Mouse (Mus musculus): ENCODE data around the gene Olfr1223.
"Not testable (repeated sequence)": the region's sequence is repeated elsewhere in the genome, so short reads cannot be mapped to it uniquely, and the experiment has no call there.

Gene Olfr1223

DNA sequence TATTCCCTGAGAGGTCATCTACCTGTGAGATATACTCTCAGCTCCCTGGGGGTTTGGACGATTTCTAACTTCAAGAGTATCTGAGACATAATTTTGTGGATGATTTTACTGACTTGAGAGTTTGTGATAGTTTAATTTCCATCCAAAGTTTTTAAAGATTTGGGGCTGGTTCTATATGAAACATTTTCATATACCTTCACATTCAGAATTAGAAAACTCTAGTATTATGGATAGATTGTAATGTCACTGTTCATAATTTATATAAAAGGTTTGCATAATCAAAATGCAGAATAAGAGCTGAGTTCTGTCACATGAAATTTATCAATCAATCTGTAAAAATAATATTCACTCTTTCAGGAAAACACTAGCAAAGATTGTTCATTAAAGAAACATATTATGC, at the start of gene Olfr1223:
Gene Olfr1223 (minus strand): TSS at position 101 of the 400 bp plus-strand sequence.
- DNase-seq (ENCODE audit: low spot score in 2 of 2): no peak

DNA sequence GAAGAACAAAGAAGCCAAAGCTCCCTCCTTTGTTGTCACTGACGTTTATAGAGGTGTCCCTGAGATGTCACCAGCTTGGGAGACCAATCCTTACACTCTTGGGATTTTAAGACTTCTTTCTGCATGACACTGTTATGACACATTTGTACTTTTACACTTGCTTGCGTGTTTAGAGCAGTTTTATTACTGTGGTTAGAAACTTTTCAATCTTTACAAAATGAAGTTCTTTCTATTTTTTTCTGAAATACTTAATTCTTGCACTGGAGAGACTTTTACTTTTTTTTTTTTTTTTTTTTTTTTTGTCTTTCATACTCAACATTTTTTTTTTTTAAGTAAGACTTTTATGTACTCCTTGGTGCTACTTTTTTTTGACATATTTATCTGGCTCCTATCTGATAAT, 48.6 kb upstream of the Olfr1223 start, which contains the start of gene Olfr1226:
Gene Olfr1226 (minus strand): TSS at position 101 of the 400 bp plus-strand sequence.
- DNase-seq (ENCODE audit: low spot score in 2 of 2): no peak

DNA sequence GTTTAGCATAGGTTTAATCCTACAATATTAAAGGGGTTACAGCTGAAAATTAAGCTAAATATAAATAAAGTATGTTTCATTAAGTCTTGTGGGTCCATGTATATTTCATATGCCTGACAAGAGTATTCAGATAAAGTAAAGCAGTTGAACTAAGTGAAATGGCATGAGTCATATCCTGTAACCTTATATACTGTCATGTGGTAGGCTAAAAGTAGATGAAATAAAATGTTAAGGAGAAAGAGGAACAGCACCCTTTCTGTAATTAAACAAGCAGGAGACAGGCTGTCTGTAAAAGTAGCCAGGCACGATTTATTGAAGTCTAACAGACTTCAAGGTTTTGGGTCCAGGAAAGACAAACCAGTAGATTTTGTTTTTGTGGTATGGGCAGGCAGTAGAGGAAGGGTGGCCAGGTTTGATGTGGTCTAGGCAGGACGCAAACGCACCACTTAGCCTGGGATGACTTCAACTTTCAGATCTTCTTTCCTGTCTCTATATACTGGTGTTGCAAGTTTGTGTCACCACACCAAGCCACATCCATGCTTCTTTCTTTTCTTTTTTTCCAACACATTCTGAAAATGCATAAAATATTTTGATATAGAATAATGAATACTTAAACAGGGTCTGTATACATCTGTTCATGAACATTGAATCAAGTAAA, 45.1 kb upstream of the Olfr1223 start:
- no peak for DNase-seq (ENCODE audit: low spot score in 2 of 2)

GRCm38 (mm10) chr2:89174569-89174968, 23.2 kb upstream of the Olfr1223 start, which contains the start of gene Olfr1225:
Gene Olfr1225, minus strand, starts transcription at chr2:89174669.
- no peak for DNase-seq (ENCODE audit: low spot score in 2 of 2)

DNA sequence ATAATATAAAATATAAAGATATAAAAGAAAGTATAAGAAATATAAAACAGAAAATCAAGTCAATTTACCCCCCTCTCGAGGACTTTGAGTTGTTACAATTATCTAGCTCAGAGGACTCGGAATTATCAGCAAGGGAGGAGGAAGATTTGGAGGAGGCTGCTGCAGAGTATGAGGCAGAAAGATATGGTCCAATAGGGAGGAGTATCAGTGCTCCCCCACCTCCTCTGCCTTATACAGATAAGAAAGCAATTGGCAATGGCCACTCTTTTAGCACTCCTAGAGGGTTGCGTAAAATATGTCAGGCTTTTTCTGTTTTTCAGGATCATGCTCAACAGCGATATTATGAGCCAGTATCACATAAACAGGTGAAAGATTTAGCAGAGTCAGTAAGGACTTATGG, 13.4 kb upstream of the Olfr1223 start:
- not testable (repeated sequence) for DNase-seq (ENCODE audit: low spot score in 2 of 2)

DNA sequence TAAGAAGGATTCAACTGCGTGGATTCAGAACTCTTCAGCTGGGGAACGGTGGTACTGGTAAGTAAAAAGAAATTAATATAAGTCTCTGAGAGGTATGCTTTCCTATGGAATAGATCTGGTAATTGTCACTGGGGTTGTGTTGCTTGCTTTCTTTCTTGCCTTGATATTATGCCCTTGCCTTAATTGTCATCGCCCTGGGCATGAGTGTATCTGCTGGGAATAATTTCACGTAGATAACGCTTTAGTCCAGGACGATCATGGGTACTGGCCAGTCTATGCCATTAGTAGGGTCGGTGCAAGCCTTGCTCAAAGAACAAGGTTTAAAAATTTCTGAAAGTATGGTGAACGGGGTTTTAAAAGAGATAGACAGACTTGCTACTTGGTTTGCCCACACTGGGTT, 12.6 kb upstream of the Olfr1223 start, which contains the start of gene Olfr1224-ps1:
Gene Olfr1224-ps1 (minus strand): TSS at position 101 of the 400 bp plus-strand sequence.
- not testable (repeated sequence) for DNase-seq (ENCODE audit: low spot score in 2 of 2)

GRCm38 (mm10) chr2:89132954-89133353, 18.4 kb downstream of the Olfr1223 start, which contains the start of gene Olfr1222:
Gene Olfr1222, minus strand, starts transcription at chr2:89133054.
- no peak for DNase-seq (ENCODE audit: low spot score in 2 of 2)

DNA sequence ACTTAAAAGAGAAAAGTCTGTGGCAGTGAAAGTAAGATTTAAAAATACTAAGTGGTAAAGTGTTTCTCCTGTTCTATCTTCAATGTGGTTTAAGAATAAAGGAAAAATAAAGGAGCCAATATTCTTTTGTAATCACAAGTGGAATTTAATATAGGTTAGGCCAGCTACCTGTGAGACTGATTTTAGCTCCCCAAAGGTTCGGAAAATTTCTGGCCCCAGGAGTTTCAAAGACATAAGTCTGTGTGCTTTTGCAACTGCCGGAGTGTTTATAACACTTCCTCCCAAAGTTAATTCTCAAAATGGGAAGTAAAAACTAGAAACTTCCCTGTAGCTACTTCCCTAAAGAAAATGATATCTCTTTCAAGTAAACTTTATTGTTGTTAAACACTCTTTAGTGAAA, 34.2 kb downstream of the Olfr1223 start, which contains the start of gene Olfr1221:
Gene Olfr1221 (minus strand): TSS at position 101 of the 400 bp plus-strand sequence.
- DNase-seq (ENCODE audit: low spot score in 2 of 2): no peak

DNA sequence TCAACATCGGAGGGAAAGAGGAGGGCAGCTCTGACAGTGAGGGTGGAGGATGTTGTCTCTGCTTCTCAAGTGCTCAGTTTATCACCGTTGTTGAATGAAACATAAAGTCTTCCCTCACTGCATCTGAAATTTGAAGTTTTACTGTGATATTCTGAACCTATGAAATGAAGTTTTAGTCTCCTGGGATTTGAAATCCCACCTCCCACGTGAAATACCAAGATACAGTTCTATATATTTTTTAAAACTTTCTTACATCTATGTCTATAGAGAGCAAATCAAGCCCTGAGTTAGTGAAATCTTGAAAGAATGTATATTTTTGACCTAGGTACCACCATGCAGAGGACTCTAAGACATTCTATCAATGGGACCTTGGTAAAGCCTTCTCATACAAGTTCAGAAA, 44.6 kb downstream of the Olfr1223 start, which contains the start of gene Olfr1220:
Gene Olfr1220 (minus strand): TSS at position 101 of the 400 bp plus-strand sequence.
- DNase-seq (ENCODE audit: low spot score in 2 of 2): no peak

DNA sequence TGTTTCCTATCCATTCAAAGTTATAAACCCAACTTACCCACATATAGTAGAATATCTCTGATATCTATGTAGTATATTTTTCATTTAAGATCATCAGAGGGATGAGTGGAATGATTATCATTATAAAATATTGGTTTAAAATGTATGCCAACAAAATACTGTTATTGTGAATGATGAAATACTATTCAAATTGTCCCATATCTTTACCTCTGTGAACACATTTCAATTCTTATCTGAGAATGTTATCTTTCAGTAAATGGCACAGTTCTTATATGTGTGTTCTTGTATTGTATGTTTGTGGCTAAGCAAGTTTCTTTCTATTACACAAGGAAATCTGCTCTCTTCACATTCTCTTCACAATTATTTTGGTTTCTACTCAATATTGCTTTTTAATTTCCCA, 45.7 kb downstream of the Olfr1223 start:
- DNase-seq (ENCODE audit: low spot score in 2 of 2): no peak

DNA sequence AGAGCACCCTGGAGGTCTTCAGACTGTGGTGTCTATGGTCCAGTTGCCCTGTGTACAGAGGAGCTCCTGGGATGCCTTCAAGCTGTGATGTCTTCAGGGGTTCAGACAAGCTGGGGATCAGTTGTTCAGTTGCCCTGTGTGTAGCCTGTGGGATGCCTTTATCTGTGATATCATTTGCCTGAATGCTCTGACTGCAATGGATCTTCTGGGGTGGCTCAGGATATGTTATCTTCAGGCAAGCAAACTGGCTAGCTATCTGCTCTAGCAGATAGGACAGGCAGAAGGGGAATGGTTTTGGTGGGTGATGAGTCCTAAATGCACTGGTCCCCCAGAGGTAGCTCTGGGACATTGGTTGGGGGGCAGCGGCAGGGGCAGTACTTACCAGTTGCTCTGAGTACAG, 57.5 kb downstream of the Olfr1223 start:
- DNase-seq (ENCODE audit: low spot score in 2 of 2): no peak

All from natural killer cell, adult 2 months (primary cell).